Mouse (Mus musculus) G1E (cell line): ENCODE measurements around the gene Rasgrp4. TPM values are rescaled to one million over a fixed set of nuclear protein-coding genes. Genes with fewer than 3 reads are reported as not detected.
A peak's percentile ranks its signal among the peaks of the same experiment; 100 is the strongest.
"Not testable (repeated sequence)": the region's sequence is repeated elsewhere in the genome, so short reads cannot be mapped to it uniquely, and the experiment has no call there.

Experiments used
- ATAC-seq: 2 replicates; pipeline ENCODE4 v1.8.0; 2016; ENCODE audit warnings: mild to moderate bottlenecking; ENCODE audit not compliant: insufficient number of reproducible peaks, poor library complexity, low FRiP score, severe bottlenecking; ENCODE audit errors: extremely low read depth
- DNase-seq: peaks from one replicate; pipeline ENCODE4 v3.0.0; 2012; ENCODE audit warnings: low spot score
- H3K27me3 ChIP-seq: 2 replicates; pipeline ENCODE4 v1.6.1; 2012; ENCODE audit warnings: mild to moderate bottlenecking, low read length, inconsistent platforms; ENCODE audit not compliant: insufficient read depth
- H3K36me3 ChIP-seq: replicated peaks from 2 replicates; pipeline ENCODE3; 2012; ENCODE audit warnings: mild to moderate bottlenecking, inconsistent platforms
- H3K4me1 ChIP-seq: 2 replicates; pipeline ENCODE4 v1.6.1; 2012; ENCODE audit warnings: low read depth, low read length, inconsistent platforms, mixed read lengths; ENCODE audit not compliant: insufficient read depth
- H3K4me3 ChIP-seq: 2 replicates; pipeline ENCODE4 v1.5.1; 2012; ENCODE audit warnings: low read depth, mild to moderate bottlenecking, inconsistent platforms, low read length, moderate library complexity, mixed read lengths
- H3K9me3 ChIP-seq: replicated peaks from 2 replicates; pipeline ENCODE4 v1.6.1; 2012; ENCODE audit warnings: inconsistent platforms
- CTCF ChIP-seq: IDR thresholded peaks from 2 replicates; pipeline ENCODE4 v1.5.1; 2012; ENCODE audit warnings: low read depth, low read length, inconsistent platforms, mixed read lengths
- GATA1 ChIP-seq: IDR thresholded peaks from 2 replicates; pipeline ENCODE4 v1.6.1; 2012; ENCODE audit warnings: borderline replicate concordance, low read length, inconsistent platforms, mixed read lengths
- GATA2 ChIP-seq: IDR thresholded peaks from 2 replicates; pipeline ENCODE4 v1.6.1; 2012; ENCODE audit warnings: low read depth, low read length, inconsistent platforms, borderline replicate concordance
- POLR2AphosphoS5 ChIP-seq: IDR thresholded peaks from 2 replicates; pipeline ENCODE4 v1.6.1; 2012; ENCODE audit warnings: low read depth, low read length, inconsistent platforms; ENCODE audit not compliant: insufficient replicate concordance
- TAL1 ChIP-seq: conservative IDR thresholded peaks from 2 replicates; pipeline ENCODE4 v1.6.1; 2012; ENCODE audit warnings: low read depth, low read length, inconsistent platforms, mixed read lengths
- polyA plus RNA-seq: library from polyadenylated mRNA; stranded (reverse); fragments of >175 nt; gene quantifications from 2 replicates; pipeline ENCODE4 v1.2.3, GENCODE M21; 2012
- total RNA-seq, 2 experiments: library from RNA; stranded (forward) in 1 of 2; stranded (reverse) in 1 of 2; fragments of 200-1000 nt in 1 of 2; fragments of >200 nt in 1 of 2; fragmentation: Nextera tagmentation in 1 of 2; gene quantifications; 2 replicates each; pipeline ENCODE4 v1.2.3; 2014 to 2017

Rasgrp4 gene
- total and polyA plus RNA-seq, 3 experiments = 4.3 to 8.2 (median 5.8) TPM

DNA sequence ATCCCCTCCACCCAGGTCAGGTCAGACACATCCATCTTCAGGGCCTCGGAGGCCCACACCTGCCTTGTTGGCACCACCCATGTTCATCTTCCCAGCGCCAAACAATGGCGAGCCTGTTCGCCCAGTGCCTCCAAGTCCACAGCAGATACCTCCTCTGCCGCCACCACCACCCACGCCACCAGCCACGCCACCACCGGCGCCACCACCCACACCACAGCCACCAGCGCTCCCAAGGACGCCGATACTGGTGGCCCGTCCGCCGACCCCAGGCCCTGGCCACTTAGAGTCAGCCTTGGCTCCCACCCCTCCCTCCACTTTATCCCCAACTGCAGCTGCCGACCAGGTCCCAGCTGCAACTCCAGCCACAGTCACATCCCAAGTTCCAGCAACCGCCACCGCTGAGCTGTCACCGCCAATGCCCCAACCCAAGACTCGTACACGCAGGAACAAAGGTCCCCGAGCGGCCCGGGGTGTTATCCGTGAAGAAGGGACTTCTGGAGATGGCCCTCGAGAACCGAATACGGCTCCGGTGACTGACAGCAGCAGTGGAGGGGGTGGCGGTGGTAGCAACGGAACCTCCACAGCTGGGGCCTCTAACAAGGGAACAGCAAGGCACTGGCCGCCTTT lies 37.9 kb downstream of the Rasgrp4 start:
- no peak for ATAC-seq

DNA sequence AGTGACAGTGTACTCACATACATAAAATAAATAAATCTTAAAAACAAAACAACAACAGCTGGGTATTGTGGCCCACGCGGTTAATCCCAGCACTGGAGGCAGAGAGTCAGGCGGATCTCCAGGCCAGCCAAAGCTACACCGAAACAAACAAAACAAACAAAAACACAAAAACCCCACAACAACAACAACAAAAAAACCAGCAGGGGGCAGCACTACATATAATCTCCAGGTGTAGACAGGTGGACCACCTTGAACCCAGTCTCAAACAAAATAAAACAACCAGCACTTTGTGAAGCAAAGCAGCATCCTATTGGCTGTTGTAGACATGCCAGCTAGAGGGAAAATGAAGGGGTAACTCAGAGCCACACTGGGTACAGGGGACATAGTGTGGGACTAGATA lies 43.5 kb downstream of the Rasgrp4 start:
- TF ChIP-seq GATA2 = no peak
- TF ChIP-seq POLR2AphosphoS5 = no peak
- TF ChIP-seq GATA1 = no peak
- H3K27me3 ChIP-seq = no peaks in the 10 kb centered on the region; the same call in 1 of the 2 replicates
- H3K4me3 ChIP-seq = no peak overlapping the region
- H3K4me1 ChIP-seq = peaks cover 28% of the 10 kb centered on the region
- ATAC-seq = no peak
- peaks cover under 1% of the 10 kb centered on the region; the same call in 1 of the 2 replicates for H3K9me3 ChIP-seq
- no peak for DNase-seq
- peaks cover 57% of the 10 kb centered on the region for H3K36me3 ChIP-seq

More for the DNA sequence above, 37.9 kb downstream of the Rasgrp4 start:
- Histone ChIP-seq H3K9me3 (peaks cover 25% of the 10 kb centered on the region), H3K4me3 (no peak overlapping the region; the same call in 1 of the 2 replicates), H3K4me1 (peaks cover 36% of the 10 kb centered on the region), H3K27me3 (peaks cover 33% of the 10 kb centered on the region), H3K36me3 (peaks cover 61% of the 10 kb centered on the region)
- no peak for TF ChIP-seq GATA2
- TF ChIP-seq GATA1 = no peak
- no peak for TF ChIP-seq TAL1
- TF ChIP-seq CTCF = no peak
- no peak for TF ChIP-seq POLR2AphosphoS5
- DNase-seq = peak; percentile 1

DNA sequence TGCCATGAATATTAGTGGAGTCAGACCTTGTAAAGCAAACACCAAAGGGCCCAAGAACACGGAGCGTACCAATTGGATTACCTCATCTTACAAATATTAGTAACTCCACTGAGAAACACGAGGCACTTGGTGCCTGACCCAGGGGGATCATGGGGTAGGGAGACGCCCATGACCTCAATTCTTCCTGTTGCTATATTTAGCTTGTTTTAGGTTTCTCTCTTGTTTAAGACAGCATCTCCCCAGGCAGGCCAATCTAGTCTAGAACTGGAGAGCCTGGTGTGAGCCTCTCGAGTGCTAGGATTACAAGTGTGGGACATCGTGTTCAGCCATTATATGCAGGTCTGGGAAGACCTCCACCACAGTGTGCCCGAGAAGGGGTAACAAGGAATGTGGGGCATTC lies 44.7 kb downstream of the Rasgrp4 start:
- Histone ChIP-seq H3K36me3 (peaks cover 45% of the 10 kb centered on the region), H3K9me3 (no peaks in the 10 kb centered on the region), H3K4me1 (peaks cover 28% of the 10 kb centered on the region), H3K27me3 (no peaks in the 10 kb centered on the region), H3K4me3 (peak overlapping the region; percentile 83)
- DNase-seq (no peak), ATAC-seq (no peak)
- TF ChIP-seq TAL1 (no peak), CTCF (no peak), GATA1 (no peak), POLR2AphosphoS5 (no peak), GATA2 (no peak)

DNA sequence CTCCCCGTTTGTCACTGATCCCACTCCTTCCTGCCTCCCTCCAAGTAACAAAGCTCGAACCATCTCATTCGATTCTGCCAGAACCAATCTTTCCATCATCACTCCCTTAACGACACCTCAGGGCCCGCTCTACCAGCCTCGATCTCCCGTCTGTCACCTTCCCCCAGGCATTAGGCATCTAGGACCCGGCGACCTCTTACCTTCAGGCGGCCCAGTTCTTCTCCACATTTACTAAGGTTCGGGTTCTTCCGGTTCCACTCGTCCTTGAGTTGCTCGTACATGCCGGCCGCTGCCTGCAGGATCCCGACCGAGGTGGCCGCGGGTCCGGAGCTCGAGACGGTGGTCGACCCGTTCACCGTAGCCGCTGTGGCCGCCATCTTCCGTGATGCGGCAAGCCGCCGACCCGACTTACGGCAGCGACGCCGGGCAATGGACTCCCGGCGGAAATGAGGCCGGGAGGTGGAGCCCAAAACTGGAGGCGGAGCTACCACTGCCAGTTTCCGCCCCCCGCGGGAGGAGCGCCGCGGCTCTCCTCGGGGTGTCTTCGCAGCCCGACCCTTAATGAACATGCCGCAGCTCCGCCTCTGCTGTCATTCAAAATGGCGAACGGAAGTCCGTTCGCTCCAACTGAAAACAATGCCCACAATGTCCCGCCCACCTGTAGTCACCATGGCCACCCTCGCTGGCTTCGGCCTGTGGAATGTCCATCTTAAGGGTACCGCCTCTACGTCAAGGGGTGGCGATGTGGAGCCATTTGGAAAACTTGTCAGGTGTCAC lies 45.6 kb downstream of the Rasgrp4 start, which contains the start of gene Psmd8:
Psmd8 (minus strand) TSS at position 625 of the 777 bp plus-strand sequence.
- H3K4me1 ChIP-seq = peaks cover 28% of the 10 kb centered on the region
- H3K9me3 ChIP-seq = no peaks in the 10 kb centered on the region
- peaks cover 35% of the 10 kb centered on the region for H3K36me3 ChIP-seq
- H3K27me3 ChIP-seq = no peaks in the 10 kb centered on the region
- H3K4me3 ChIP-seq = peak within 1 kb of the TSS; percentile 83
- ATAC-seq = peak; percentile 98
- peak; percentile 92 for DNase-seq
- no peak for TF ChIP-seq TAL1
- no peak for TF ChIP-seq GATA1
- TF ChIP-seq CTCF = no peak
- no peak for TF ChIP-seq POLR2AphosphoS5
- TF ChIP-seq GATA2 = no peak

DNA sequence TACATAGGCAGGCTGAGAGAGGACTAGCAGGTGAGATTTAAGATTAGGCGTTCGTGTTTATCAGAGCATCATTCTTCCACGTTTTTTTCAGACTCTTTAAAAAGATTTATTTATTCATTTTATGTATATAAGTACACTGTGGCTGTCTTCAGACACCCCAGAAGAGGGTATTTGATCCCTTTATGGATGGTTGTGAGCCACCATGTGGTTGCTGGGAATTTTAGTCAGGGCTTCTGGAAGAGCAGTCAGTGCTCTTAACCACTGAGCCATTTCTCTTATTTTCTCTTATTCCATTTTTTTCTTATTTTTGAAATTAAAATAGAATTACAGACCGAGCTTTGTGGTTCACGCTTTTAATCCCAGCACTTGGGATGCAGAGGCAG lies 46.2 kb downstream of the Rasgrp4 start:
- peak overlapping the region; percentile 83 for H3K4me3 ChIP-seq
- ATAC-seq = no peak

DNA sequence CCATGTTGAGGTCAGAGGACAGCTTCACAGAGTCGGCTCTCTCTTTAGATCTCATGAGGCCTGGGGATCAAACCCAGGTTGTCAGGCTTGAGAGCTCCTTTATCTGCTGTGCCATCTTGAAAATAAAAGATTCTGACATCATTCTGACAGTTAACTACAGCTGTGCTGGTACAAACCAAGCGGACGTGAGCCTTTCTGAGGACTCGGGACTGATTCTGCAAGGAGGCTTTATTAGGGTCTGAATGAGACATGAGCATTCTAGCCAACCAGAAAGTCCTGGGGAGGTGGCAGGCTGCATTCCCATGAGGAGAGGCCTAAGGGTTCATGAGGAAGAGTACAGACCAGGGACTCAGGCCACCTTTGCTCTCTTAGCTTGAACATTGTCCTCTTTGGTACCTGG lies 46.7 kb downstream of the Rasgrp4 start:
- H3K4me1 ChIP-seq = peaks cover 28% of the 10 kb centered on the region
- H3K36me3 ChIP-seq = peaks cover 25% of the 10 kb centered on the region
- ATAC-seq, DNase-seq, H3K27me3 ChIP-seq, H3K4me3 ChIP-seq, H3K9me3 ChIP-seq: not testable (repeated sequence)

More for the DNA sequence above, 46.2 kb downstream of the Rasgrp4 start:
- Histone ChIP-seq H3K9me3 (no peaks in the 10 kb centered on the region), H3K36me3 (peaks cover 30% of the 10 kb centered on the region), H3K4me1 (peaks cover 28% of the 10 kb centered on the region), H3K27me3 (no peaks in the 10 kb centered on the region)
- no peak for TF ChIP-seq POLR2AphosphoS5
- no peak for DNase-seq

DNA sequence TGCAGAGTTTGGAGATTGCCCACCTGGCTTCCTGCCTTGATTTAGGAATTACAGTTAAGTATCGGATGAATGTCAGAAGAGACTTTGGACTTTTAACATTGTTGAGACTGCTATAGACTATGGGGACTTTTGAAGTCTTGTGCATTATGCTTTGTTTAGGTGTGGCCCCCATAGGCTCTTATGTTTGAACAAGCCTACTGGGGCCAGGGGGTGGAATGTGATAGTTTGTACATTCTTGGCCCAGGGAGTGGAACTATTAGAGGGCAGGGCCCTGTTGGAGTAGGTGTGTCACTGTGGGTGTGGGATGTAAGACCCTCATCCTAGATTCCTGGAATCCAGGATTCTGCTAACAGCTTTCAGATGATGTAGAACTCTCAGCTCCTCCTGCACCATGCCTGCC lies 59.6 kb downstream of the Rasgrp4 start:
- not testable (repeated sequence) for ATAC-seq, H3K36me3 ChIP-seq, H3K4me3 ChIP-seq, H3K27me3 ChIP-seq, H3K9me3 ChIP-seq, H3K4me1 ChIP-seq, DNase-seq
